In genomic region chr4:116720343-116721097, GRCm38 (mm10) we compare ENCODE assay signal across 8 mouse cellular contexts. TPM values are rescaled to one million over a fixed set of nuclear protein-coding genes. Genes with fewer than 3 reads are reported as not detected.
DNase-seq lines count a peak whose midpoint lies in the region; ATAC-seq lines count a peak whose summit lies in the region.

Gene Tesk2 (plus strand): TSS chr4:116720948.

- ATAC-seq in megakaryocyte progenitor cell, adult 5-6 weeks (replicated peaks; ENCODE audit: poor library complexity), result peak; percentile 92

- peak; percentile 97 for DNase-seq in adipocyte (ENCODE audit: low spot score)
- peak; percentile 100 for DNase-seq in embryo, embryonic 10 days (ENCODE audit: low spot score)
- peak; percentile 79 for DNase-seq in gastrocnemius, postnatal 10 days
- DNase-seq in induced T-regulatory cell, adult 2 months (ENCODE audit: low read depth), result peak; percentile 97
- DNase-seq in left cerebral cortex, adult 9 months (ENCODE audit: low spot score in 2 of 2), result peak; percentile 92 to 97
- peak; percentile 90 for DNase-seq in right cerebral cortex, postnatal 14 days
- peak; percentile 78 to 92 for DNase-seq in urinary bladder, postnatal 36 days (ENCODE audit: low spot score in 2 of 2)

RNA-seq across cellular contexts. Expression of gene Tesk2, which starts in this region (rescaled TPM):
- 1 to 10 TPM; 2.9 to 3.0 TPM for total RNA-seq in gastrocnemius, postnatal 10 days (2021)
- total RNA-seq in megakaryocyte progenitor cell, adult 5-6 weeks (2015), result 9.2 and 12.6 TPM in 2 replicates
- total RNA-seq in megakaryocyte progenitor cell, adult 5-6 weeks (2017), result 6.7 and 7.1 TPM in 2 replicates

Comparison
In these comparisons a context has a peak if more than half of its experiments do, and no peak if none do; other contexts are left out.
1. Peak in every context shown above with its lines: DNase-seq and ATAC-seq.